Mouse (Mus musculus): ENCODE measurements around the gene Prf1. TPM values are rescaled to one million over a fixed set of nuclear protein-coding genes. Genes with fewer than 3 reads are reported as not detected.

Gene Prf1
- polyA plus RNA-seq, 1 experiment from 2014 or later: not detected

DNA sequence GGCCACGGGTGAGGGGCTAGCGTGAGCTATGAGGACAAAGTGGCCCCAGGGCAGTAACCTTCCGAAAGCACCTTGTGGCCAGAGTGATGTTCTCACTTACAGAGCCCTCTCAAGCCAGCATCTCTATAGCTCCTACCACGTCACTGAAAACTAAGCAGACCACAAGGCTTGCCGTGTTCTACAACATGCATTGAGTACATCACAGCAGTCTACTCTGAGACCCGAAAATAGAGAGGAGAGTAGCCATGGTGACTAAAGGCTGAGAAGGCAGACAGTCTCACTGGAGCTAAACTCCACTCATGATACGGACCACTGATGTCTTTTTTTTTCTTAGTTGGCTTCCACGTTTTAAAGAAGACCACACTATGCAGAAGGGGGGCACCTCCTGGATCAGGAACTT is 34.0 kb upstream of the Prf1 start:
- Histone ChIP-seq H3K9ac (ENCODE audit: low read length) (no peak overlapping the region), H3K36me3 (ENCODE audit: control insufficient read depth, insufficient read depth, low read length) (no peaks in the 10 kb centered on the region), H3K9me3 (ENCODE audit: control insufficient read depth, low read length) (no peaks in the 10 kb centered on the region), H3K4me1 (ENCODE audit: control insufficient read depth, insufficient read depth, low read length) (no peaks in the 10 kb centered on the region), H3K27me3 (ENCODE audit: control insufficient read depth, insufficient read depth, low read length) (no peaks in the 10 kb centered on the region), H3K4me3 (ENCODE audit: low read depth, low read length) (no peak overlapping the region), H3K27ac (replicated peaks; ENCODE audit: low read depth, low read length) (no peak overlapping the region), H3K4me2 (ENCODE audit: low read depth, severe bottlenecking) (no peak overlapping the region)
- 84% methylated on average over 8 of the region's 8 CpGs for WGBS
- DNase-seq (ENCODE audit: low spot score) (no peak), ATAC-seq (ENCODE audit: insufficient number of reproducible peaks, low FRiP score, low TSS enrichment, low read depth) (no peak)

DNA sequence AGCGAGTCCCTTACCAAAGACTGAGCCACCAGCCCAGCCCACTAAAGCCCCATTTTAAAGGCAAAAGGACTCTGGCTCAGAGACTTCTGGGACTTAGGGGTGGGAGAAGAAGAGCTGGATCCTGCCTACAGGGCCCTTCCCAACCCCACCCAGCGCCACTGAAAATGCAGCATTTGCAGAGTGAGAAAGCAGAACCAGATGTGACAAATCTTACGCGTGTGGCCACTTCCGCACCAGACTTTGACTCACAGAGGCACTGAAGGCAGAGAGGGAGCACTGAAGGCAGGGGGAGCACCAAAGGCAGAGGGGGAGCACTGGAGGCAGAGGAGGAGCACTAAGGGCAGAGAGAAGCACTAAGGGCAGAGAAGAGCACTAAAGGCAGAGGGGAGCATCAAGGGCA is 30.3 kb upstream of the Prf1 start:
- no peak for ATAC-seq (ENCODE audit: insufficient number of reproducible peaks, low FRiP score, low TSS enrichment, low read depth)

DNA sequence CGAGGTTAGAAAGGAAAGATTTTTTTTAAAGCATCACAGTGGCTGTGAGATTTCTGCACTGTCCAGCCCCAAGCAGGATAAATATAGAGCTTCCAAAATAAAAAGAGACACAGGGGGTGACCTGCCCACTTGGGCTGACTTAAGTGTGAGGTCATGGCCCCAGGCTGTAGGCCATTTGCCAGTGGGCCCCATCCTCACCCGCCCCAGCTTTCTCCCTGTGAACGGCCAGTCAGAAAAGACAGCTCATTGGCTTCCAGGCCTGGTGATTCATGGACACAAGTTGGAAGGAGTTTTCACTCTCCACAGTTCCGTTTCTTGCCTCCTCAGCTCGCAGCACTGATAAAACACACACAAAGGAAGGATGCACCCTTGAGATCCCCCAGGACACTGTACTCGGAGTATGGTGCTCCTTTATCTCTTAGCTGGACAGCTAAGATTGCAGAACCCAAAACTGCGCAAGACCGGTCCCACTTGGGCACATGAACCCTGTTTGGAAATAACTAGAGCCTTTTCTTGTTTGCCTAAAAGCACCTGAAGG is 25.5 kb upstream of the Prf1 start:
- no peaks in the 10 kb centered on the region for H3K36me3 ChIP-seq (ENCODE audit: control insufficient read depth, insufficient read depth, low read length)
- peaks cover 7% of the 10 kb centered on the region; the same call in 1 of the 2 replicates for H3K4me1 ChIP-seq (ENCODE audit: control insufficient read depth, insufficient read depth, low read length)
- H3K4me2 ChIP-seq (ENCODE audit: low read depth, severe bottlenecking): peak overlapping the region; percentile 90; the same call in 1 of the 2 replicates
- H3K9me3 ChIP-seq (ENCODE audit: control insufficient read depth, low read length): no peaks in the 10 kb centered on the region
- H3K4me3 ChIP-seq (ENCODE audit: low read depth, low read length): peak overlapping the region; percentile 57; the same call in 1 of the 2 replicates
- H3K27ac ChIP-seq (replicated peaks; ENCODE audit: low read depth, low read length): no peak overlapping the region
- 49% methylated on average over 8 of the region's 8 CpGs for WGBS
- no peaks in the 10 kb centered on the region for H3K27me3 ChIP-seq (ENCODE audit: control insufficient read depth, insufficient read depth, low read length)
- no peak overlapping the region for H3K9ac ChIP-seq (ENCODE audit: low read length)
- DNase-seq (ENCODE audit: low spot score) (no peak), ATAC-seq (ENCODE audit: insufficient number of reproducible peaks, low FRiP score, low TSS enrichment, low read depth) (no peak)

More for the DNA sequence above, 30.3 kb upstream of the Prf1 start:
- 0 out of 2 replicates have a peak, but pooled peaks cover 1% of the 10 kb centered on the region for H3K4me1 ChIP-seq (ENCODE audit: control insufficient read depth, insufficient read depth, low read length)
- 69% methylated on average over 5 of the region's 5 CpGs for WGBS
- H3K27ac ChIP-seq (replicated peaks; ENCODE audit: low read depth, low read length): no peak overlapping the region
- H3K36me3 ChIP-seq (ENCODE audit: control insufficient read depth, insufficient read depth, low read length): no peaks in the 10 kb centered on the region
- H3K9me3 ChIP-seq (ENCODE audit: control insufficient read depth, low read length): no peaks in the 10 kb centered on the region
- H3K4me2 ChIP-seq (ENCODE audit: low read depth, severe bottlenecking): no peak overlapping the region
- H3K27me3 ChIP-seq (ENCODE audit: control insufficient read depth, insufficient read depth, low read length): no peaks in the 10 kb centered on the region
- DNase-seq (ENCODE audit: low spot score): no peak
- H3K4me3 ChIP-seq (ENCODE audit: low read depth, low read length): no peak overlapping the region
- H3K9ac ChIP-seq (ENCODE audit: low read length): no peak overlapping the region

DNA sequence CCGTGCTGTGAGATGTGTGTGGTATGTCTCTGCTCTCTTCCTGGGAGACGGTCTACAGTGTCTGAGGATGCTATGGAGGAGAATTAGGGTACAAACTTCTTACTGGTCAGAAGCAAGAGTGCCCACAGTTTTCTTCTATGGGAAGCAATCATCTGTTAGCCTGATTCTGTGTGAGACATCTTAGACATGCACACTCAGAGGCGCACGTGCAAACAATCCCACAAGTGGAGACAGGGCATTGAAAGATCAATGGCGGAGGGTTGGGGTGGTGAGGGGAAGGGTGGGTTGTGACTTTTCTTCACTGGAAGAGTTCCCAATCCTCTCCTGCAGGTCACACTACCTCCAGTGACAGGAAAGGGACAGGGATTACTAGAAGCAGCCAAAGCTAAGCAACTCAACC is 25.0 kb upstream of the Prf1 start:
- peak overlapping the region; percentile 57 for H3K4me3 ChIP-seq (ENCODE audit: low read depth, low read length)
- H3K4me1 ChIP-seq (ENCODE audit: control insufficient read depth, insufficient read depth, low read length): peaks cover 7% of the 10 kb centered on the region; the same call in 1 of the 2 replicates
- no peaks in the 10 kb centered on the region for H3K36me3 ChIP-seq (ENCODE audit: control insufficient read depth, insufficient read depth, low read length)
- H3K27ac ChIP-seq (replicated peaks; ENCODE audit: low read depth, low read length): no peak overlapping the region
- H3K27me3 ChIP-seq (ENCODE audit: control insufficient read depth, insufficient read depth, low read length): no peaks in the 10 kb centered on the region
- peak overlapping the region; percentile 90 for H3K4me2 ChIP-seq (ENCODE audit: low read depth, severe bottlenecking)
- DNase-seq (ENCODE audit: low spot score) (no peak), ATAC-seq (ENCODE audit: insufficient number of reproducible peaks, low FRiP score, low TSS enrichment, low read depth) (no peak)
- H3K9ac ChIP-seq (ENCODE audit: low read length): peak overlapping the region; percentile 71
- 46% methylated on average over 5 of the region's 5 CpGs for WGBS
- no peaks in the 10 kb centered on the region for H3K9me3 ChIP-seq (ENCODE audit: control insufficient read depth, low read length)

DNA sequence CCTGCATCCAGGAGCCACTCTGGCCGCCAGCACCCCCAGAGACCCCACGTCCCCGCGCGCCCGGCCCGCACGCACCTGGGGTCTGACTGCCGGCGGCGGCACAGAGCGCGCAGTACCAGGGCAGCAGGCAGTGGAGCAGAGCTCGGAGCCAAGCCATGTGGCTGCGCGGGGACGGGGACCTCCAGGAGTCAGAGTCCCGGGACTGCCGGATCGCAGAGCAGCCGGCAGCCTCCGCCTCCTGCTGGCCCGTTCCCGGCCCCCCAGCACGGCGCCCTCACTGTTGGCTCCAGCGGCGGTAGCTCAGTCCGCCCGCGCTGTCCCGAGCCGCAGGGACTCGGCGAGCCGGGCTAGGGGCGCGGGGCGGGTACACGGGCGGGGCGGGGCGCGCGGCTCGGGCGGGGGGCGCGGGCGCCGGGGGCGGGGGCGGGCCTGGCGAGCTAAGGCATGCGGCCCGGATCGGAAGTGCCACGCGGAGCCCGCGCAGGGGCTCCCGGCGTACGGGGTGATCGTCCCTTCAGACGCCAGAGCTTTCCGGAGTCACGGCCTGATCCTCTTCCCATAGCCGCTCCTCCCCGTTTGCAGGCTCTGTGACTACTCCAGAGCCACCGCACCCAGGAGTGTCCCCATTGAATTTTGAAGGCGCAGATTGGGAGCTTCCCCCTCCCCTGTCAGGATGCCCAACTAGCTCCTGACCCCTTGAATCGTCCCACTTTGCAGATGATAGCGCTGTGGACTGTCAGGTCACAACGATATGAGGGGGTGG is 24.4 kb upstream of the Prf1 start, which contains the start of gene Adamts14:
TSS of gene Adamts14 (minus strand) at position 358 of the 763 bp plus-strand sequence.
- DNase-seq (ENCODE audit: low spot score): peak; percentile 70
- no peak within 1 kb of the TSS for H3K27ac ChIP-seq (replicated peaks; ENCODE audit: low read depth, low read length)

DNA sequence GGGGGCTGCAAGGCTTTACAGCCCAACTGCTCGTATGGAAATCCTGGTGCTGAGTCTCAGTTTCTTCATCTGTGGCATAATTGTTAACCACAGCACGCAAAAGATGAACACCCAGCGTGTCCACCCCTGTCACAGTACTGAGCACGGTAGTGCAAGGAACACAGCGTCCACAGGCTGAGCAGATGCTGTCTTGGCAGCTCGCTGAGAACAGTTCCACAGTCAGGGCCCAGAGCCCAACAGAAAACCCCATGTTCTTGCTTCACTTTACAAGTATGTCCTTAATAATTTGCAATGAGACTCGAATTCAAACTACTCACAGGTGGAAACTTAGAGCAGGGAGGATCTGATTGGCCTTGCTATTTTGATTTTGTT is 23.8 kb upstream of the Prf1 start:
- H3K9me3 ChIP-seq (ENCODE audit: control insufficient read depth, low read length): no peaks in the 10 kb centered on the region
- peaks cover 7% of the 10 kb centered on the region; the same call in 1 of the 2 replicates for H3K4me1 ChIP-seq (ENCODE audit: control insufficient read depth, insufficient read depth, low read length)
- H3K27me3 ChIP-seq (ENCODE audit: control insufficient read depth, insufficient read depth, low read length): no peaks in the 10 kb centered on the region
- H3K4me3 ChIP-seq (ENCODE audit: low read depth, low read length): peak overlapping the region; percentile 57
- H3K27ac ChIP-seq (replicated peaks; ENCODE audit: low read depth, low read length): no peak overlapping the region
- peak overlapping the region; percentile 71; the same call in 1 of the 2 replicates for H3K9ac ChIP-seq (ENCODE audit: low read length)
- WGBS: 52% methylated on average over 7 of the region's 7 CpGs
- H3K4me2 ChIP-seq (ENCODE audit: low read depth, severe bottlenecking): peak overlapping the region; percentile 90
- no peaks in the 10 kb centered on the region for H3K36me3 ChIP-seq (ENCODE audit: control insufficient read depth, insufficient read depth, low read length)
- ATAC-seq (ENCODE audit: insufficient number of reproducible peaks, low FRiP score, low TSS enrichment, low read depth) (no peak), DNase-seq (ENCODE audit: low spot score) (peak; percentile 34)

More for the DNA sequence above, 24.4 kb upstream of the Prf1 start, which contains the start of gene Adamts14:
- 1% methylated on average over 55 of the region's 75 CpGs for WGBS
- H3K36me3 ChIP-seq (ENCODE audit: control insufficient read depth, insufficient read depth, low read length): no peaks in the 10 kb centered on the region
- H3K9me3 ChIP-seq (ENCODE audit: control insufficient read depth, low read length): no peaks in the 10 kb centered on the region
- H3K4me1 ChIP-seq (ENCODE audit: control insufficient read depth, insufficient read depth, low read length): peaks cover 7% of the 10 kb centered on the region; the same call in 1 of the 2 replicates
- peak within 1 kb of the TSS; percentile 71 for H3K9ac ChIP-seq (ENCODE audit: low read length)
- H3K27me3 ChIP-seq (ENCODE audit: control insufficient read depth, insufficient read depth, low read length): no peaks in the 10 kb centered on the region
- H3K4me2 ChIP-seq (ENCODE audit: low read depth, severe bottlenecking): peak within 1 kb of the TSS; percentile 90
- ATAC-seq (ENCODE audit: insufficient number of reproducible peaks, low FRiP score, low TSS enrichment, low read depth): peak; percentile 53
- H3K4me3 ChIP-seq (ENCODE audit: low read depth, low read length): peak within 1 kb of the TSS; percentile 57

DNA sequence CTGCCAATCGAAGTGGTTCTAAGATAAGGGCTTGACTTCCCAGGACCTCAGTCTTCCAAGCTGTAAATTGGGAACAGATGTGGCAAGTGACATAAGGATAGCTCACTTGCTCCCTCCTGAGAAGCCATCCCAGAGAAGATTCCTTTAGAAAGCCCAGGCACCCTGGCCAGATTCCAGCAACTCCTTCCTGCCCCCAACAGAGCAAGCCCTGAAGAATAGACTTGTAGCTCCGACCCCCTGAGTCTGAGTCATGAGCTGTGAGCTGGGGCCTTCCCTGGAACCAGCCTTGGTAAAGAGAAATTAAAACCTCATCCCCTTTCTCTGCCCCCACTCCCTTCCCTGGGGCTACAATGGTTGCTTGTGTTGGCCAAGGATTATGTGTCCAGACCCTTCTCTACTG is 23.1 kb upstream of the Prf1 start:
- H3K4me2 ChIP-seq (ENCODE audit: low read depth, severe bottlenecking): no peak overlapping the region
- DNase-seq (ENCODE audit: low spot score): no peak
- H3K9me3 ChIP-seq (ENCODE audit: control insufficient read depth, low read length): no peaks in the 10 kb centered on the region
- H3K4me3 ChIP-seq (ENCODE audit: low read depth, low read length): no peak overlapping the region
- ATAC-seq (ENCODE audit: insufficient number of reproducible peaks, low FRiP score, low TSS enrichment, low read depth): no peak
- no peaks in the 10 kb centered on the region for H3K36me3 ChIP-seq (ENCODE audit: control insufficient read depth, insufficient read depth, low read length)
- H3K27ac ChIP-seq (replicated peaks; ENCODE audit: low read depth, low read length): no peak overlapping the region
- H3K27me3 ChIP-seq (ENCODE audit: control insufficient read depth, insufficient read depth, low read length): no peaks in the 10 kb centered on the region
- H3K4me1 ChIP-seq (ENCODE audit: control insufficient read depth, insufficient read depth, low read length): peaks cover 7% of the 10 kb centered on the region; the same call in 1 of the 2 replicates
- WGBS: 60% methylated on average over 2 of the region's 2 CpGs
- H3K9ac ChIP-seq (ENCODE audit: low read length): no peak overlapping the region

DNA sequence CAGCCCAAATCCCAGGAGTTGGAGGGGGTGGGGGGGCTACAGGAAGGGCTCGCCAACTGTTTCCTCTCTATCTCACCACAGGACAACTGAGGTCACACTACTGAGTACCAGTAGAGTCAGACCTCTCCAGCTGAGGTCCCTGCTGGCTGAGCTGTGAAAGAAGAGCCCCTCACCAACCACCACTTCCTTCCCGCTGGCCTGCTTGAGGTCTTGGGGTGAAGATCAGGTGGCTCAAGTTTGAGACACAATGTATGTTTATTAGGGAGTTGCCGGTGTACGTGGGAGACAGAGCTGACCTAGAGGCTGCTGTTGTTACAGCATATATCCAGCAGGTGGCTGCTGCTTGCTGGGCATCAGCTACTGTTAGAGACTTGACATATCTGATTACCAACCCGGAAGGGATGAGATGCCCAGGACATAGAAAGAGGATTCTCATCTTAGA is 21.9 kb upstream of the Prf1 start:
- Histone ChIP-seq H3K9me3 (ENCODE audit: control insufficient read depth, low read length) (no peaks in the 10 kb centered on the region), H3K36me3 (ENCODE audit: control insufficient read depth, insufficient read depth, low read length) (no peaks in the 10 kb centered on the region), H3K27me3 (ENCODE audit: control insufficient read depth, insufficient read depth, low read length) (no peaks in the 10 kb centered on the region), H3K4me2 (ENCODE audit: low read depth, severe bottlenecking) (no peak overlapping the region; the same call in 1 of the 2 replicates), H3K4me3 (ENCODE audit: low read depth, low read length) (no peak overlapping the region), H3K4me1 (ENCODE audit: control insufficient read depth, insufficient read depth, low read length) (peaks cover 7% of the 10 kb centered on the region; the same call in 1 of the 2 replicates), H3K9ac (ENCODE audit: low read length) (no peak overlapping the region), H3K27ac (replicated peaks; ENCODE audit: low read depth, low read length) (no peak overlapping the region)
- WGBS: 7% methylated on average over 5 of the region's 5 CpGs
- DNase-seq (ENCODE audit: low spot score) (peak; percentile 63), ATAC-seq (ENCODE audit: insufficient number of reproducible peaks, low FRiP score, low TSS enrichment, low read depth) (peak; percentile 52; the same call in 1 of the 2 replicates)
